Mouse (Mus musculus) leukemia stem cell, adult 10-12 weeks (primary cell): ENCODE measurements around the gene Btbd35f10. TPM values are rescaled to one million over a fixed set of nuclear protein-coding genes. Genes with fewer than 3 reads are reported as not detected.

Experiments
- polyA plus RNA-seq: library from polyadenylated mRNA; stranded (reverse); fragments of >175 nt; gene quantifications from 2 replicates; pipeline ENCODE4 v1.2.3, GENCODE M21; 2012; ENCODE audit warnings: low replicate concordance

The Btbd35f10 gene
- not detected in 2 replicates for polyA plus RNA-seq

GRCm38 (mm10) chrX:3752785-3753184, at the start of gene Btbd35f10:
Gene Btbd35f10 (minus strand): TSS chrX:3752885.

Other genes starting within 250 kb of the Btbd35f10 start
- not detected in 2 replicates for gene Btbd35f18, start 52.7 kb downstream of the Btbd35f10 start, polyA plus RNA-seq
- not detected in 2 replicates for gene Btbd35f16, start 204.1 kb upstream of the Btbd35f10 start, polyA plus RNA-seq